Mouse (Mus musculus) megakaryocyte, embryonic 14.5 days (primary cell): ENCODE results near the gene Mcm7. TPM values are rescaled to one million over a fixed set of nuclear protein-coding genes. Genes with fewer than 3 reads are reported as not detected.

Experiments
- H3K27me3 ChIP-seq: replicated peaks from 2 replicates; pipeline ENCODE3; 2012; ENCODE audit warnings: inconsistent platforms
- H3K36me3 ChIP-seq: replicated peaks from 2 replicates; pipeline ENCODE3; 2012; ENCODE audit warnings: low read length, inconsistent platforms, mixed read lengths
- H3K4me1 ChIP-seq: 2 replicates; pipeline ENCODE4 v1.6.1; 2012; ENCODE audit warnings: inconsistent platforms
- H3K4me3 ChIP-seq: replicated peaks from 2 replicates; pipeline ENCODE3; 2012; ENCODE audit warnings: moderate library complexity, mild to moderate bottlenecking, inconsistent platforms
- H3K9me3 ChIP-seq: 2 replicates; pipeline ENCODE4 v1.6.1; 2012; ENCODE audit warnings: inconsistent platforms
- FLI1 ChIP-seq: IDR thresholded peaks from 2 replicates; pipeline ENCODE4 v1.6.1; 2012; ENCODE audit warnings: low read length, inconsistent platforms, mixed read lengths
- GATA1 ChIP-seq: IDR thresholded peaks from 3 replicates; pipeline ENCODE4 v1.6.1; 2012; ENCODE audit warnings: mixed read lengths, low read length, inconsistent platforms, borderline replicate concordance
- polyA plus RNA-seq: library from polyadenylated mRNA; stranded (reverse); fragments of >175 nt; gene quantifications from 2 replicates; pipeline ENCODE4 v1.2.3, GENCODE M21; 2012; ENCODE audit warnings: low replicate concordance; ENCODE audit not compliant: insufficient read depth

The Mcm7 gene
- polyA plus RNA-seq, 1 experiment, result 10.6 TPM

DNA sequence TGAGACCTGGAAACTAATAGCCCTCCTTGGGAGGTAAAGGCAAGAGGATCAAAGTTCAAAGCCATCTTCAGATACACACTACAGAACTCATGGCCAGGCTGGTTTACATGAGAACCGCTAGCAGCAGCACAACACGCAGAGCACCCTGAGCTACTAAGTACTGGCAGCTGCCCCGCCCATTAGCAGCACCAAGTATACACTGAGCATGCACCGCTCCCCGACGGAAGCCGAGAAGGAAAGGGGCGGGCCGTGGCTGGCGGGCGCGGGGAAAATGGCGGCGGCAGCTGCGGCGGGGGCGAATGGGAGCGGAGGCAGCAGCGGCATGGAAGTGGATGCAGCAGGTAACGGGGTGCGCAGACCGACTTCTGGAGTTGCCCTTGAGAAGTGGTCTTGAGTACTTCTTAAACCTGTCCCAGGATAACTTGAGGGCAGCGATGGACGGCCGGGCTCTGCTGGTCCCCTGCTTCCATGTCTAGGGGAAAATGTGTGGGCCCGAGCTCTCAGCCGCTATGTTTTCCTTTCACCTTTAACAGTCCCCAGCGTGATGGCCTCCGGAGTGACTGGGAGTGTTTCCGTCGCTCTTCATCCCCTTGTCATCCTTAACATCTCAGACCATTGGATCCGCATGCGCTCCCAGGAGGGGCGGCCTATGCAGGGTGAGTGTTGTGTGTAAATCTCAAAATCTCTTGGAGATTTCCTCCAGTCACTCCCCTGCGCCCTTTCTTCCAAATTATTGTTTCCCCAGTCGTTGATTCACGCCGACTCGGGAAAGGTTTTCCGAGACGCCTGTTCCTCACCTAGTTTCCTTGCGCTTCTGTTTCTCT, 11.2 kb downstream of the Mcm7 start, which contains the start of gene Cops6:
Cops6 (plus strand) TSS at position 230 of the 824 bp plus-strand sequence.
- no peak for TF ChIP-seq FLI1
- no peak for TF ChIP-seq GATA1
- H3K27me3 ChIP-seq, result no peaks in the 10 kb centered on the region
- peaks cover 45% of the 10 kb centered on the region for H3K4me1 ChIP-seq
- H3K9me3 ChIP-seq, result no peaks in the 10 kb centered on the region
- peaks cover 41% of the 10 kb centered on the region for H3K36me3 ChIP-seq
- peak within 1 kb of the TSS; percentile 98 for H3K4me3 ChIP-seq

DNA sequence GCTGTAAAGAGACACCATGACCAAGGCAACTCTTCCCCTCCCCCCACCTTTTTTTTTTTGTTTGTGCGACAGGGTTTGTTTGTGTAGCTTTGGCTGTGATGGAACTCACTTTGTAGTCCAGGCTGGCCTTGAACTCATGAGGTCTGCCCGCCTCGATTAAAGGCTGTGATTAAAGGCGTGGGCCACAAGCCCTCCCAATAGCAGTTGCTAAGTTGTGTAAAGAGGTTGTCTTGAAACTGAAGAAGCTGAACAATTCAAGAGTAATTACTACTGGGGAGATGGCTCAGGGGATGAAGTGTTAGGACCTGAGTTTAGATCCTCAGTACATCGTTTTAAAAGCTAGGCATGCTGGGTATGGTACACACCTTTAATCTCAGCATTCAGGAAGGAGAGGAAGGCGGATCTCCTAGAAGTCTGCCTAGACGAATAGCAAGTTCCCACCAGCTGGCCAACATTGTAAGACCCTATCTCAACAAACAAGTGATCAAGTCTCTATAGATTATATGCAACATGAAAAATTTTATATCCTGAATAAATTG, 11.9 kb downstream of the Mcm7 start:
- TF ChIP-seq GATA1 (no peak), FLI1 (no peak)
- peak overlapping the region; percentile 98 for H3K4me3 ChIP-seq
- H3K27me3 ChIP-seq, result no peaks in the 10 kb centered on the region
- no peaks in the 10 kb centered on the region for H3K9me3 ChIP-seq
- peaks cover 43% of the 10 kb centered on the region for H3K4me1 ChIP-seq
- peaks cover 34% of the 10 kb centered on the region for H3K36me3 ChIP-seq

DNA sequence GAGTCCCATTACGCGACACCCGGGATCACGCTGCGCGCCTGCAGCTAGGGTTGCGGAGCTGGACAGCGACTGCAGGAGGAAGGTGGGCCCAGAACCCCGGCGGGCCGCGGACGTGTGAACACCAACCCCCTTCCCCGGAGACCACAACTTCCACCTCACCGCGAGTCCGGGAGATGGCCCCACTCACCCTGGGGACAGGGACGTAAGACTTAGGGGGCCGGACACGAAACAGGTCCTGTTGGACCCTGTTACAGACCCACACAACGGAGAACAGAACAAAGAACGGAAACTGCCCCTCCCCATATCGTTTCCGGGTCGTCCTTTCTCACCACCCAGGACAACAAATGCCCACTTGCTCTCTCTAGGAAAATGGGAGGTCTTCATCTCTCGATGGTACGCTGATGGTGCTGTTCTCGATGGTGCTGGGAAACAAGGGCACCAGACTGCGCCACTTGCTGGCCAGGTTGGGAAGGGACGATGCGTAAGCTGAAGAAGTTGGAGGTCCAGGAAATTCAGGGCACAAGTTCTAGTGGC, 16.7 kb downstream of the Mcm7 start, which contains the start of gene Zfp113:
Zfp113 (minus strand) TSS at position 302 of the 534 bp plus-strand sequence.
- Histone ChIP-seq H3K36me3 (peaks cover 26% of the 10 kb centered on the region), H3K4me3 (peak within 1 kb of the TSS; percentile 96), H3K27me3 (no peaks in the 10 kb centered on the region), H3K4me1 (peaks cover 35% of the 10 kb centered on the region), H3K9me3 (no peaks in the 10 kb centered on the region)
- TF ChIP-seq FLI1, result peak; percentile 58; the same call in 1 of the 2 replicates
- no peak for TF ChIP-seq GATA1

DNA sequence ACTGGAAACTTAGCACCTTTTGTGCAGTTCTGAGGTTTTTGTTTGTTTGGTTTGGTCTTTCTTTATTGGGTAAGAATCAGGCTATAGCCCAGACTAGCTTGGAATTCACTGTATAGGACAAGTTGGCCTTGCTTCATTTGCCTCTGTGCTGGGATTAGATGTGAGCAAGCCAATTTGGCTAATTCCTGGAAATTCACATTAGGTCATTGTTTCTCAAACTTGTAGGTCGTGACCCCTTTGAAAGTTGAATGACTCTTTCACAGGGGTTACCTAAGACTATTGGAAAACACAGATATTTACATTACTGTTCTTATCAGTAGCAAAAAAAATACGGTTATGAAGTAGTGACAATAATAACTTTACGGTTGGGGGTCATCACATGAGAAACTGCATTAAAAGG, 17.8 kb downstream of the Mcm7 start:
- Histone ChIP-seq H3K27me3 (no peaks in the 10 kb centered on the region), H3K4me1 (peaks cover 31% of the 10 kb centered on the region), H3K4me3 (peak overlapping the region; percentile 96), H3K36me3 (peaks cover 32% of the 10 kb centered on the region), H3K9me3 (no peaks in the 10 kb centered on the region)
- TF ChIP-seq FLI1, result no peak
- TF ChIP-seq GATA1, result no peak

DNA sequence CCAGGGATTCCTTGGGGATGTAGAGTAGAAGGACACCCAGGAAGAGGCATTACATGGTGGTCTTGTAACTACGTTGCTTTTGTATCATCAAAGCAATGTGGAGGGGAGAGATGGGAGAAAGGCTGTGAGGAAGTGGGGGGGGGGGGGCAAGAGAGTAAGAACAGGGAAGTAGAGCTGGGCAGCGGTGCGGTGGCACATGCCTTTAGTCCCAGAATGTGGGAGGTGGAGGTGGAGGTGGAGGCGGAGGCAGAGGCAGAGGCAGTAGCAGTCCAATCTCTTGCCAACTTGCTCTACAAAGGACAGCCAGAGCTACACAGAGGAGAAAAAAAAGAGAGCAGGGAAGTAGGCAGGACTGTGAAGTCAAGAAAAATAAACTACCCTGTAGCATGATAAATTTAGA, 33.6 kb downstream of the Mcm7 start:
- Histone ChIP-seq H3K4me1 (peaks cover 23% of the 10 kb centered on the region), H3K4me3 (no peak overlapping the region), H3K36me3 (peaks cover 20% of the 10 kb centered on the region), H3K9me3 (no peaks in the 10 kb centered on the region), H3K27me3 (no peaks in the 10 kb centered on the region)
- TF ChIP-seq GATA1, result no peak
- no peak for TF ChIP-seq FLI1

DNA sequence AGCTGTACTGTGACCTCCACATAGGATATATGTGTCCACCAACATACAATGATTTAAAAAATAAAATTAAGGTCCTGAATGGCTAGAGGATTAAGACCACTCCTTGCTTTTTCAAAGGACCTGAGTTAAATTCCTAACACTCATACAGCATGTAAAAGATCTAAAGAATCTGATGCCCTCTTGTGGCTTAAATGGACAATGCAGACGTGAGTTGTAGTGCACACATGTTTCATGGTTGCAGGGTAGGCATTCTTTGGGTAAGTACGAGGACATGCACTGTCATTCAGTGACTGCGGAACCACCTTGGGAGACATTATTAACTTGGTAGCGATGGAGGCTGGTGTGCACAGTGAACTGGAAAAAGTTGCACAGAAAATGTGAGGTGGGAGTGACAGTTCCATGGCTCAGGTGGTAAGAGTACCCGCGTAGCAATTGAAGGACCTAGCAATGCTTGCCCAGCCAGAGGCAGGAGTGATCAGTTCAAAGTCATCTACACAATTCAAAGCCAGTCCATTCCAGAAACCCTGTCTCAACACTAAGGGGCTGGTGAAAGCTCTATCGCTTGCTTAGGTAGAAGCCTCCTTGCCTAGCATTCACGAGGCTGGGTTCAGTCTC, 34.2 kb downstream of the Mcm7 start:
- Histone ChIP-seq H3K9me3 (no peaks in the 10 kb centered on the region), H3K27me3 (no peaks in the 10 kb centered on the region), H3K36me3 (peaks cover 21% of the 10 kb centered on the region), H3K4me1 (peaks cover 23% of the 10 kb centered on the region), H3K4me3 (no peak overlapping the region)
- TF ChIP-seq GATA1, result no peak
- TF ChIP-seq FLI1, result no peak

DNA sequence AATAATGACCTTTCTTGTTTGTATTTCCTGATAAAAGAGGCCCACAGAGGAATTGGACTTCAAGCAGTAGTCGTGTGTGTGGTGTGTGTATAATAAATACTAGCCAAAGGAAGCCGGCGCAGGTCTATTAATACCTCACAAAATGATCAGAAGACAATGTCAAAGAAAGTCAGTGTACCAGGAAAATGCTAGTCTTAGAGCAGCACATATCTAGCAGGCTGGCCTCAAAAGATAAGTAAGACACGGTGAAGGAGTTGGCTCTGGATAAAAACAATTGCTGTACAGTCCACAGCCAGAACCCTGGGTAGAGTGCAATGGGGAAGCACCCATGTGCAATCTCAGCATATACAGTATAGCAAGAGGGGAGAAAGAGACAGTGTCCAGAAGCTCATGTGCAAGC, 35.0 kb downstream of the Mcm7 start:
- Histone ChIP-seq H3K36me3 (peaks cover 28% of the 10 kb centered on the region), H3K4me3 (no peak overlapping the region), H3K27me3 (no peaks in the 10 kb centered on the region), H3K9me3 (no peaks in the 10 kb centered on the region), H3K4me1 (peaks cover 23% of the 10 kb centered on the region)
- no peak for TF ChIP-seq FLI1
- no peak for TF ChIP-seq GATA1

DNA sequence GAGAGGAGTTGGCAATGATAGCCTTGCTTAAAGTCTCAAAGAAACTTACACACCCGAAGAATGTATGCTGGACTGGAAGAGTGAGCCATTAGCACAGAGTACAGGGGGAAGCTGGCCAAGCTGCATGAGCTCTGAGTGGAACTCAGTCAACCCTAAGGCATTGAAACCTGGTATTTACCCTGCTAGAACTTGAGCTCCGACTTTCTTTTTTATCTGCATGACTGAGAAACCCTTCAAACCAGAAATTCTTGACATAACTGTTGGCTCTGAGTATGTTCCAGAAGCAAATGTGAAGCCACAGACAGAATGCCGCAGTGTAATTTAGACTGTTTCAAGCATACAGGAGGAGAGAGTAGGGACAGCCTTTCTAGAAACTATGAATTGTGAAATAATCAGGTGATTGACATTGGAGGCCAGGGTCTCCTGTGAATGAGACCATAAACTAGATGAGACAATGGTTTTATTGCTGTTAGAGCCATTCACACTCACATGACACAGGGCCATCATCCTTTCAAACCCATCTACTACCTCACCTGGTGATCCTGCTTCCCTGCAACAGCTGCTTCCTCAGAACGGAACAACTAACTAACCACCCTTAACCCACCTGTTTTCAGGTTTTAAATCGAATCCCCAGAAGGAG, 39.7 kb downstream of the Mcm7 start:
- peaks cover 8% of the 10 kb centered on the region for H3K4me1 ChIP-seq
- no peak overlapping the region for H3K4me3 ChIP-seq
- peaks cover 61% of the 10 kb centered on the region for H3K36me3 ChIP-seq
- no peak for TF ChIP-seq FLI1
- TF ChIP-seq GATA1, result no peak
- H3K9me3 ChIP-seq, result no peaks in the 10 kb centered on the region
- no peaks in the 10 kb centered on the region for H3K27me3 ChIP-seq

DNA sequence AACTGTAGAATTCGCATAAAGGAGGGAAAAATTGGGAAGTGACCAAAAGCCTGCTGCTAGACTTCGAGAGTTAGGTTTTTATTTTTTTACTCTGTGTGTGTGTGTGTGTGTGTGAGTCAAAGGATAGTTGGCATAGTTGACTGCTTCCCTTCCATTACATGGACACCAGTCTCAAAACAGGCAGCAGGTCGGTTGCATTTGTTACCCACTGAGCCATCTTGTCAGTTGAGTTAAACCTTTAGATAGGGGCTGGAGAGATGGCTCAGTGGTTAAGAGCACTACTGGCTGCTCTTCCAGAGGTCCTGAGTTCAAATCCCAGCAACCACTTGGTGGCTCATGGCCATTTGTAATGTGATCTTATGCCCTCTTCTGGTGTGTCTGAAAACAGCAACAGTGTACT, 54.2 kb downstream of the Mcm7 start:
- Histone ChIP-seq H3K9me3 (no peaks in the 10 kb centered on the region), H3K27me3 (no peaks in the 10 kb centered on the region), H3K4me3 (peak overlapping the region; percentile 93), H3K4me1 (peaks cover 27% of the 10 kb centered on the region), H3K36me3 (peaks cover 7% of the 10 kb centered on the region)
- TF ChIP-seq GATA1 (no peak), FLI1 (no peak)
